ENCODE assay signal across 15 mouse cellular contexts in the genomic region with DNA sequence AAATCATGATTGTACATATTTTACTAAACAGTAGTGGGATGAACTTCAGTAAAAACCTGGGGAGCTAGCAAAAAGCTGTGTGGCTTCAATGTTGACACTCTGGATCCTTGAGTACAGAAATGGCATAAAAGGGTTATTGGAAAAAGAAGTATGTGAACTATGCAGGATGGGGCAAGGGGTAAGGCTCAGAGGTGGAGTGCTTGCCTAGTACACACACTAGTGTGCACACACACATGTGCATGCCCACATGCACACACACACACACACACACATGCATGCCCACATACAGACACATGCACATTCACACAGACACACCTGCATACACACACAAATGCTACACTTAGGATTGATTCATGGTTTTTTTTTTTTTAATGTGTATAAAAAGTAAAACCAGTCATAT.
"Had no signal": no experiment of that assay in that cellular context is flagged by ENCODE, and none has a peak within 500 bp of the region (broad histone marks: within the 10 kb centered on the region; RNA-seq: fewer than 3 reads in every experiment).

No protein-coding gene starts in this region.

- H3K4me1 ChIP-seq: neural tube, embryonic 15.5 days; stomach, embryonic 15.5 days had no signal

- H3K27ac ChIP-seq: neural tube, embryonic 15.5 days; stomach, embryonic 15.5 days; stomach, postnatal 0 days had no signal

- DNase-seq: retina, postnatal 1 day; right cerebral cortex, adult 18-20 months; right cerebral cortex, postnatal 14 days; right cerebral cortex, postnatal 25 days; right cerebral cortex, postnatal 4 days; spleen, adult 18-20 months; thymus, adult 18-20 months; thymus, adult 2 months; thymus, postnatal 14 days; thymus, postnatal 25 days; thymus, postnatal 36 days; thymus, postnatal 4 days had no signal

- H3K9ac ChIP-seq: neural tube, embryonic 15.5 days; stomach, embryonic 15.5 days had no signal

- H3K9me3 ChIP-seq: neural tube, embryonic 15.5 days; stomach, embryonic 15.5 days had no signal

- H3K27me3 ChIP-seq: neural tube, embryonic 15.5 days; stomach, embryonic 15.5 days had no signal

- H3K36me3 ChIP-seq: neural tube, embryonic 15.5 days; stomach, embryonic 15.5 days had no signal

- H3K4me3 ChIP-seq: neural tube, embryonic 15.5 days; stomach, embryonic 15.5 days had no signal

- H3K4me2 ChIP-seq: neural tube, embryonic 15.5 days; stomach, embryonic 15.5 days had no signal
